Mouse (Mus musculus) left cerebral cortex, postnatal 25 days (tissue): ENCODE measurements at regions not wholly inside any gene's neighbourhood (a gene's known extent, or its start where the extent isn't known, plus 50 kb on each side); places are given as distances from the start of the nearest gene placed in this dataset.

Experiments used
- DNase-seq, 2 experiments: peaks; one replicate each; pipeline ENCODE4 v3.0.0; 2022; ENCODE audit warnings: low spot score in 2 of 2, mixed read lengths in 1 of 2
- intact Hi-C: fragments of 180-260 bp; cut with DNase I; formaldehyde crosslinking; loops from one replicate; pipeline ENCODE4 v1.15.1; 2025

- intact Hi-C loops: no loop called here
- DNase-seq: peak in 1 of 2 experiments; percentile 49
These were observed 203.7 kb upstream of the Gm15217 start for GRCm38 (mm10) chr14:46175291-46176216.

DNA sequence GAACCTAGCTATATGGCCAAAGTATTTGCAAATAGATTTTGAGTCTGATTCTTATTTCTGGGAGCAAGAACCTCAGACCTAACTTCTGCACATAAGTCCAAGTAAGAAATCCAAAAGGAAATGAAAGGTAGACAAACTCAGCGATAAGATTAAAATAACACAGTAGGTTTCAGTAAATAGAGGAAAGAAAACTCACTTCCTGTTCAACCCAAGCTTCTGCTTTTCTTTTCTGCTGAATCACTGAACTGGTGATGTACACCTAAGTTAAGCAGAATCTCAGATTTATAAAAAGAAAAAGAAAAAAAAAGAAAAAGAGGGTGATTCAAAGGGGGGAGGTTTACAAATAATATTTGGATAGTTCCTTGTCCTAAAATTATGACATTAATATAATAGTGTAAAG is 200.2 kb upstream of the Gm15217 start:
- intact Hi-C loops: no loop called here
- no peak for DNase-seq

DNA sequence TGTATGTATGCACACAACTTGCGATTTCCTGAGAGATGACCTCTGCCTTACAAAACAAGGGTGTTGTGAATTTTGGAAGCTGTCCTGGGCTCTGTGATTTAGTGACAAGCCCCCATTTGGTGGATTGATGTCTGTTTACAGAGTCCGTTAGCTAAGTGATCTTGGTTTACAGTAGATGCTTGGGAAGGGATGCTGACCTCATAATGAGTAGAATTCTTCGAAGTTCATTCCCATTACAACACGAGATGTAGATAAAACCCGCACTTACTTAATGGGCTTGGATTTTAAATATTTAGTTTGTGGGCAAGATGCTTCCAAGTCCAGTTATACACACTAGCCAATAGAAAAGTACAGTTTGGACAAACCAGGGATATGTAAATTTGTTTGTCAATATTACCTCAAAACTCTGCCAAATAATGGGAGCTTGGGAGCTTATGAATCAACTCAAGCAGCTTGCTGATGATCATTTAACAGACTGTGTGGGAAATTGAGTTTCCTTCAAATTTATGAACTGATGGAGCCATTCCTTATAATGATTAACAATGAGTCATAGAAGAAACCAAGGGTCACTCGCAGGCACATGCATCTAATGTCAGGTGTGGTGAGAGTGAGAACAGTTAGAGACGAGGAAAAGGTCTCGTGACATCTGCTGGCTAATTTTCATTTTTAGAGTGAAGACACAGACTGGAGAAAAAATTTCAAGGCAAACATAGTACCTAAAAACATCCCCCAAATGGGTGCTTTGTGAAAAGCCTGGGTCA is 187.4 kb upstream of the Gm15217 start:
- no peak for DNase-seq
- intact Hi-C loops: no loop called here

DNA sequence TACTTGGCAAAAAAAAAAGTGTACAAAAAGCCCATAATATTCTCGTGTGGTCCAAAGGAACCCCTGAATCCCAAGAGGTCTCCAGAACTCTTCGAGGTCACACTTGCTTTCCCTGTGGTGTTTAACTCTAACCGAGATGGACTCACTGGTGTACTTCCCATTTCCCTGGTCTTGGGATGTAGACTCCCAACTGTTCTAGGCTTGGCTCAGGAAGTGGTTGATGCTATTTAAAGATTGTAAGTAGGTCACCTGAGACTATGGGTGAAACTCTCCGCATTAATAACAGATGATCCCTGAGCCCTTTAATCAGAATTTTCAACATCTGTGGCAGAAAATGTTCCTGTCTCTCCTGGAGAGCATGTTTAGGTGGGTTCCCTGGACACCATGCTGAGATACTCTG is 185.6 kb upstream of the Gm15217 start:
- no peak for DNase-seq
- intact Hi-C loops: no loop called here

- no peak for DNase-seq
- intact Hi-C loops: no loop called here
These were observed 183.3 kb upstream of the Gm15217 start for GRCm38 (mm10) chr14:46195939-46196338.

GRCm38 (mm10) chr14:46202818-46203217 is 176.4 kb upstream of the Gm15217 start:
- intact Hi-C loops: no loop called here
- no peak for DNase-seq

- intact Hi-C loops: no loop called here
- DNase-seq: no peak
These were observed 158.7 kb upstream of the Gm15217 start for GRCm38 (mm10) chr14:46220483-46220882.

DNA sequence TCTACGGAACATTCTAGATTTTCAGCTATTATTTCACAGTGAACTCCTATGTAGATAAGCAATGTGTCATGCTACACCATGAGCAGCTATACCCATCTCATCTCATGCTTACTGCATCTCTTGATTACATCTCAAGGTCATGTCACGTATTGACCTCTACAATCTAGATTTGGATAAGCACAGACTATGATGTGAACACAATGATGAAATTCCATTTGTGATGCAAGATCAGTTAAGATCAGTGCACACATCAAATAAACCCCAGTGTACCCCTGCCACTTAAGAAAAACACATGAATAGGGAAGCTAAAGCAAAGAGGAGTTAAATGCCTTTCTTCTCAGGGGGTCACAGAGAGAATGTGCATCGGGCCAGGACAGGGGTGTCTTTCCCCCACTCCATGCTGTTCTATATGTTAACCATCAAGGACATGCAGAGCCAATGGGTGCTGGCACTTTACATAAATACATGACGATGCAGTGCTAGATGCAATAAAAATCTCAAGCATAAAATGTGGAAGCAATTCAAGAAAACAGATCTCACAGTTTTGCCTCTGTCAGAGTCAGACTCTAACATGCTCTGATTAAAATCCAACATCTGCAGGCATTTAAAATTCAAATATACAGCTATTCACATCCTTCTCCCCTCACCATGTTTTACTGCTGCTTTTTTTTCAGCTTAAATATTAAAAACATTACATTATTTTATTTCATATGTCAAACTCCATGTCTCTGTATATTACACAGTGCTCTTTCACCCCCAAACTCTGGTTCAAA is 157.1 kb upstream of the Gm15217 start:
- DNase-seq: no peak
- intact Hi-C loops: no loop called here

- intact Hi-C loops: no loop called here
- DNase-seq: no peak
These were observed 156.2 kb upstream of the Gm15217 start for GRCm38 (mm10) chr14:46223008-46223407.

DNA sequence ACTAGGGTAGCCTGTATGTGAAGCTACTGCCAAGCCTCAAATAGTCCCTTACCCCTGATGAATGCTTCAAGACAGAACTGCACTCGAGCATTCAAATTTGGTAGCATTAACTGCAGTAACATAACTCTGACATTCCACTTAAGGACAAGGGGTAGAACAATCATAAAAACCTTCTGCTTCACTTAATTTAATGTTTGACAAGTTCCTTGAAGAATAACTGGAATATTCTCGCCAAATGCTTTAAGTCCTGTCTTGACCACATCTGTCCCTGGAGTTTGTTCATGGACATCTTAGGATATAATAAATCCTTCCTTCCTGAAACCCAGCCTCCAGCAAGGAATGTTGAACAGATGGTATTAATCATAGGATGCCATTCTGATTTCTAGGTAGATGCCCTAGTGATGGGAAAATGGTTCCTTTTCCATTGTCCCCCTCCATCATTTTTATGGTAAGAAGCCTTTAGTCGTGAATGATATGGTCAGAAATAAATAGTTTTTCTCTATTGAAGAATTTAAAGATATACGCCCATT is 154.7 kb upstream of the Gm15217 start:
- DNase-seq: no peak
- intact Hi-C loops: no loop called here

DNA sequence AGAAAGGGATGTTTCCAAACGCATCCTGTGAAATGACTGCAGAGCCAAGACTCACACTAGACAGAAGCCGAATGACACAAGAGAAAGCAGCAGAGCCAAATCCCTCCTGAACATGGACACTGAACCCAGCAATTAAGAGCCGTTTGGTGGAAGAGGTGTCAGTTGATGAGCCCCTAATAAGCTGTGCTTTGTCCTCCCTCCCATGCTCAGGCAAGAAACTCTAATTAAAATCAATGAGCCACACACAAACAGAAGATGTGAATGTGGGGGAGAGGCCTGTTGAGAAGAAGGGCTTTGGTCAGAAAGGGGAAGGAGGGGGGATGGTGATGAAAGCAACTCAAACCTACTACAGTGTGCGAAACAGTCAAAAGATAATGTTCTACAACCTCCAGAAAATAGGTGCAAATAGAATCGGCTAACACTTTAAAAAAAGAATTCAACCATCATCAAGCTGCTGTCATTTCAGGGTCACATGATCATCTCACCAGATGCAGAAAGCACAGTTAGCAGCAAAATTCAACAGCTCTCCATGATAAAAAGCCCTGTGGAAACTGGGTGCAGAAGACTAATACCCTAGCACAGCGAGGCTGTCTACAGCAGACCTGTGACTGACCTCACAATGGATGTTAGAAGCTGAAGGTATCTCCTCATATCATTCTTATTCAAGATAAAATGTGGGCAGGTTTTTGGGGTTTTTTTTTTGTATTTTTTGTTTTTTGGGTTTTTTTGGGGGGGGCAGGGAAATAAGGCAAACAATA is 153.2 kb upstream of the Gm15217 start:
- intact Hi-C loops: no loop called here
- DNase-seq: no peak

DNA sequence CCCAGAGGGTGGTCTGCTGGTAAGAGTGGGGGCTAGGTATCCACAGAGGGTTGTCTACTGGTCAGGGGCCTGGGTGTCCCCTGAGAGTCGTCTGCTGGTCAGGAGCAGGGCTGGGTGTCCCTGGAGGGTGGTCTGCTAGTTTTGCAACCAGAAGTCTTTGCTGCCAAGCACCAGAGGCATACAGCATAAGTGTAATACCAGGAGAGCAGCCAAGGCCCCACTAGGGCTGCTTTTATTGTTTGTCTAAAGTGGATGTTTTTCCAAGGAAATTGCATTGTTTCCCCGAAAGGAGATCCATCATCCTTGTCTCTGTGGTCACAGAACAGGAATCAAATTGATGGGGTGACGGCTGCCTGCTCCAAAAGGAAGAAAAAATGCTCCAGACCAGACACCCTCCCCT is 145.2 kb upstream of the Gm15217 start:
- DNase-seq: no peak
- intact Hi-C loops: no loop called here

- no peak for DNase-seq
- intact Hi-C loops: no loop called here
These were observed 144.4 kb upstream of the Gm15217 start for GRCm38 (mm10) chr14:46234835-46235234.

DNA sequence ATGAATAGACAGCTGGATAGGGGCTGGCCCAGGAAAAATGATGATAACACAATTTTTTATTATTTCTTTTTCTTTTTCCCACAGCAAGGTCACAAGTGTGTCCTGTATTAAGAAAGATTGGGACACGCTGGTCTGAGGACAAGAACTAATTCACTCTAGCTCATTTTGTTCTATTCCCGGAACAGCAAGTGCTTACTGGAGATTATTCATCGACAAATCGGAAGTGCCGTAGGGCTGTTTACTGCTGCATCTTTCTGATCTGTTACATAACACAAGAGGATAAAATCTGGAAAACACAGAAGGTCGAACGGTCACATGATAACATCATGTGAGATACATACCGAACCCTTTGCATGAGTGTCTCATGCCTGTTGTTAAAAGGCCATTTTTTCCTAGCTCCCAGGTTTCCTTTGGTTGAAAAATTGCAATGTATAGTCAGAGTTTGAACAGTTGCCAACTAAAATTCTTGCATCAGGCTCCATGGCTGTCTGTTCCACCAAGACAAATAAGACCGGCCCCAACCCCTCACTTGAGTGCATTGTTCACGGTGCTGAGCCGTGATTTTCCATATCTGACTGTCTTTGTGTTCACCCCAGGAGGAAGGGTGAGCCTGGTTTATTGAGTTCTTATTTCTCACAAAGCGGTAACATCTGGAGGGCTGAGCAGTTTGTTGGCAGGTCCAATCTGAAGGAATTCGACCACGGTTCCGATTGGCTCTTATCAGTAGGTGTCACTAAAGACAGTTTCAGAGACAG is 139.0 kb upstream of the Gm15217 start:
- DNase-seq: no peak
- intact Hi-C loops: no loop called here

- intact Hi-C loops: no loop called here
- DNase-seq: no peak
These were observed 138.3 kb upstream of the Gm15217 start for GRCm38 (mm10) chr14:46240896-46241295.

DNA sequence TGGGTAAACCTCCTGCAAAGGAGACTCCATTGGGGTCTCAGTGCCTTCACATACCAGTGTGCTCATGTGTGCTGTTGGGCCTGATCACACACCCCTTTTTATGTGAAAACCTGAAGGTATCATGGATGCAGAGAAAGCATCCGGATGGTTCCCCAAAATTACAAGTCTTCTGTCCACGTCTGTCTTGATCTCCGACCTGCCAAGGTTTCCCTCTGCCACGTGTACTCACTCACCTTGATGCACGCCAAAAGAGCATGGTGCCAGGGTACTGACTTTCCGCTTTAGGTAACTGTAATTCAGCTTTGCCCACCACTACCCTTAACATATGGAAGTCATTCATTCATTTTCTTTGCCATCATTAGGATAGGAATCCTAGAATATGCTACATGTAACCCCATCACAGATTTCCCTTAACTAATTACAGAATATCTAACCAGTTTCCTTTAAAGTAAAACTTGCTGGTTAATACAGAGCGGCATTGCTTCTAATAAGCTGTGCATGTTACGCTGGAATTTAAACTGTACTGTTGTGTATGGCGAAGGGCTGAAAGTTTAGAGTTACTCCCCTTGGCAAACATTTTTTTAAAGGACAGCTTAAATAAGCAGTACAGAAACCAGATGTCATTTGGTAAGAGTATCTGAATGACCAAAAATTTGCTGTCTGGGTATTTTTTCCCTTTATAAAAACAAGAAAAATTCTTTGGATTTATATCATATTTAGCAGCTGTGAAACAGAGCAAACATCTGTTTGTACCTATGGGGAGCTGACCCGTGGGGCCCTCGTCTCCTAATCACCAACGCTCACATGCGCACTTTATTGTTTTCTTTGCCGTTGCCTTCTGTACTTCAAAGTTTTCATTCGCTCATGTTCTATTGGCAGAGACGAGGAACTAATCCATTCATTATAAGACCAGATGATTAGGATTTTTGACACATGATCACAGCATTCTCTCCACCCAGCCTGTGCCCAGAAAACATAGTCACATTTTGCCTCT is 131.4 kb upstream of the Gm15217 start:
- intact Hi-C loops: no loop called here
- no peak for DNase-seq

GRCm38 (mm10) chr14:46249141-46249540 is 130.1 kb upstream of the Gm15217 start:
- intact Hi-C loops: no loop called here

More at GRCm38 (mm10) chr14:46249141-46249540, 130.1 kb upstream of the Gm15217 start:
- no peak for DNase-seq
